Mouse (Mus musculus) heart, adult 10 weeks (tissue): ENCODE measurements around the gene Zfp982. TPM values are rescaled to one million over a fixed set of nuclear protein-coding genes. Genes with fewer than 3 reads are reported as not detected.

Experiments
- polyA plus RNA-seq: library from polyadenylated mRNA; stranded (reverse); fragments of 350-450 nt; fragmentation: Illumina TruSeq; extraction: RNeasy Lipid Tissue Mini Kit (QIAGEN cat#74804); gene quantifications from one replicate; pipeline ENCODE4 v1.2.3, GENCODE M21; 2014; ENCODE audit warnings: low read depth, low replicate concordance

Zfp982 gene
- polyA plus RNA-seq = 14.8 TPM

GRCm38 (mm10) chr4:147492117-147492516, at the start of gene Zfp982:
TSS of gene Zfp982 (plus strand) at chr4:147492417.

DNA sequence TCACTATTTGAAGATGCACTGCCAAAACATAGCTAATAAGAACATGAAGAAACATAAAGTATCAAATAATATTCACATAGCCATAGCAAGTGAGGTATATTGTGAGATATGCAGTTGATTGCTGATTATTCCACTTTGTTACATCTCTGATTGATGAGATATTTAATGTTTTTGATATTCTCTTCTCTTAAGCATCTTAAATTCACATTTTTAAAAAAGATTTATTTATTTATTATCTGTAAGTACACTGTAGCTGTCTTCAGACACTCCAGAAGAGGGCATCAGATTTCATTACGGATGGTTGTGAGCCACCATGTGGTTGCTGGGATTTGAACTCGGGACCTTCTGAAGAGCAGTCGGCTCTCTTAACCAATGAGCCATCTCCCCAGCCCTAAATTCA, 47.7 kb downstream of the Zfp982 start, which contains the start of gene Gm16503:
Gene Gm16503, plus strand, starts transcription at position 301 of the 400 bp plus-strand sequence.

GRCm38 (mm10) chr4:147553071-147553470, 60.9 kb downstream of the Zfp982 start, which contains the start of gene Zfp985:
TSS of gene Zfp985 (plus strand) at chr4:147553277.

Other genes with a start within 250 kb of the Zfp982 start
- gene Zfp988, start 186.7 kb upstream of the Zfp982 start, polyA plus RNA-seq = not detected
- 0.42 TPM for gene Zfp978, start 131.1 kb upstream of the Zfp982 start, polyA plus RNA-seq
- not detected for gene Gm16503, start 47.8 kb downstream of the Zfp982 start, polyA plus RNA-seq
- gene Zfp985, start 60.9 kb downstream of the Zfp982 start, polyA plus RNA-seq = 0.73 TPM
- 7.9 TPM for gene Zfp979, start 150.1 kb downstream of the Zfp982 start, polyA plus RNA-seq
- gene Zfp534, start 210.1 kb downstream of the Zfp982 start, polyA plus RNA-seq = not detected